Mouse (Mus musculus) neural tube, embryonic 13.5 days (tissue): ENCODE measurements around the gene Rapgef4. TPM values are rescaled to one million over a fixed set of nuclear protein-coding genes. Genes with fewer than 3 reads are reported as not detected.

Experiments used
- ATAC-seq: fragments of 200-750 bp; cut with Nextera tagmentation; 2 replicates; pipeline ENCODE4 v1.8.0; 2017; ENCODE audit warnings: low read depth, mild to moderate bottlenecking, moderate TSS enrichment, moderate library complexity
- H3K27ac ChIP-seq: fragments of 300-500 bp; sonication (generic); replicated peaks from 2 replicates; pipeline ENCODE4 v1.5.1; 2015; ENCODE audit warnings: moderate library complexity, mild to moderate bottlenecking, inconsistent platforms
- H3K27me3 ChIP-seq: fragments of 300-500 bp; sonication (generic); 2 replicates; pipeline ENCODE4 v1.6.1; 2015; ENCODE audit warnings: mild to moderate bottlenecking, inconsistent platforms
- H3K36me3 ChIP-seq: fragments of 300-500 bp; sonication (generic); 2 replicates; pipeline ENCODE4 v1.6.1; 2015; ENCODE audit warnings: mild to moderate bottlenecking, inconsistent platforms
- H3K4me1 ChIP-seq: fragments of 300-500 bp; sonication (generic); replicated peaks from 2 replicates; pipeline ENCODE4 v1.6.1; 2015; ENCODE audit warnings: inconsistent platforms
- H3K4me2 ChIP-seq: fragments of 300-500 bp; sonication (generic); 2 replicates; pipeline ENCODE4 v1.6.1; 2015; ENCODE audit warnings: inconsistent platforms, mild to moderate bottlenecking, moderate library complexity
- H3K4me3 ChIP-seq: fragments of 300-500 bp; sonication (generic); 2 replicates; pipeline ENCODE4 v1.5.1; 2015; ENCODE audit warnings: mild to moderate bottlenecking, inconsistent platforms
- H3K9ac ChIP-seq: fragments of 300-500 bp; sonication (generic); 2 replicates; pipeline ENCODE4 v1.6.1; 2015; ENCODE audit warnings: moderate library complexity, mild to moderate bottlenecking, inconsistent platforms
- H3K9me3 ChIP-seq: fragments of 300-500 bp; sonication (generic); 2 replicates; pipeline ENCODE4 v1.6.1; 2016; ENCODE audit warnings: inconsistent platforms
- WGBS: fragments of 180-500 bp; shearing (Covaris S2); methylation state at CpG from one replicate; pipeline ENCODE4 v1.1.7; 2015; 5-methylcytosine and 5-hydroxymethylcytosine counted together
- polyA plus RNA-seq: library from polyadenylated mRNA; unstranded; fragments of >200 nt; fragmentation: Nextera tagmentation; extraction: Ambion mirVana; gene quantifications from 2 replicates; pipeline ENCODE4 v1.2.1, GENCODE M21; 2015

Gene Rapgef4
- 24.7 and 24.9 TPM in 2 replicates for polyA plus RNA-seq

- Histone ChIP-seq H3K27ac (no peak within 1 kb of the TSS; the same call in none of the 2 replicates), H3K4me2 (peak within 1 kb of the TSS; percentile 95), H3K4me3 (peak within 1 kb of the TSS; percentile 63), H3K27me3 (peaks cover 28% of the 10 kb centered on the region), H3K36me3 (no peaks in the 10 kb centered on the region), H3K9ac (peak within 1 kb of the TSS; percentile 78), H3K9me3 (0 out of 2 replicates have a peak, but pooled peaks cover 2% of the 10 kb centered on the region), H3K4me1 (peaks cover 26% of the 10 kb centered on the region)
- ATAC-seq: peak; percentile 79
- 2% methylated on average over 28 of the region's 52 CpGs for WGBS
Measured at GRCm38 (mm10) chr2:71980771-71981342, at the start of gene Rapgef4. Gene Rapgef4 (plus strand): TSS chr2:71981240.

GRCm38 (mm10) chr2:71934046-71934445 lies 47.0 kb upstream of the Rapgef4 start:
- no peak overlapping the region for H3K9ac ChIP-seq

GRCm38 (mm10) chr2:71936711-71937110 lies 44.3 kb upstream of the Rapgef4 start:
- H3K4me1 ChIP-seq: no peaks in the 10 kb centered on the region
- no peak for ATAC-seq
- H3K27me3 ChIP-seq: no peaks in the 10 kb centered on the region

More at GRCm38 (mm10) chr2:71934046-71934445, 47.0 kb upstream of the Rapgef4 start:
- Histone ChIP-seq H3K27ac (no peak overlapping the region), H3K4me2 (no peak overlapping the region), H3K4me1 (no peaks in the 10 kb centered on the region), H3K36me3 (no peaks in the 10 kb centered on the region), H3K9me3 (no peaks in the 10 kb centered on the region), H3K27me3 (no peaks in the 10 kb centered on the region), H3K4me3 (no peak overlapping the region)
- ATAC-seq: no peak
- 88% methylated on average over 8 of the region's 8 CpGs for WGBS

DNA sequence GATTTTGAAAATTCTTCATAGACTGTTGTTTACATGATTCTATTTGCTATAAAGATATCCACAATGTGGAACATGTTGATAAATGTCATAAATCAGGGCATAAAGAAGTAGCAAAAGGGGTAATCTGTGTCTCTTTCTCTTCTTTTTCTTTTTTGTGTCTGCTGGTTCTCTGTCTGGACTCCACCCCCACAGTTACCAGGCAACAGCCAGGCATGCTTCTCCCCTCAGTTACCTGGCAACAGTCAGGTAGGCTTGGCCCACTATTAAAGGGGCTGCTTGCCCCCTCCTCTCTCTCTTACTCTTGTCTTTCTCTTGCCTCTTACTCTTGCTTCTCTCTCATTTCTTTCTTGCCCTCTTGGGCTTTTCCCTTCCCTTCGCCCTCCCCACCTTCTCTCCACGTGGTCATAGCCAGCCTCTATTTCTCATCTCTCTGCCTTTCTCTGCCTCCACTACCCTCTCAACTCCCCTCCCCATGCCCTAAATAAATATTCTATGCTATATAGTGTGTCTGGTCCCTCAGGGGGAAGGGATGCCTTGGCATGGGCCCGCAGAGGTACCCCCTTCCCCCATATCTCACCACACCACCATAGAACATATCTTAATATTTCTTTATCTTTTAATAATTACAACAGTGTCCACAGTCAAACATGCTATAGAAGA lies 43.3 kb upstream of the Rapgef4 start:
- H3K4me2 ChIP-seq: no peak overlapping the region
- no peak overlapping the region for H3K27ac ChIP-seq
- no peak overlapping the region for H3K9ac ChIP-seq
- no peaks in the 10 kb centered on the region for H3K27me3 ChIP-seq
- H3K36me3 ChIP-seq: no peaks in the 10 kb centered on the region
- 79% methylated on average over 3 of the region's 3 CpGs for WGBS
- no peaks in the 10 kb centered on the region for H3K4me1 ChIP-seq
- no peak overlapping the region for H3K4me3 ChIP-seq
- no peaks in the 10 kb centered on the region for H3K9me3 ChIP-seq
- ATAC-seq: no peak

More at GRCm38 (mm10) chr2:71936711-71937110, 44.3 kb upstream of the Rapgef4 start:
- H3K4me2 ChIP-seq: no peak overlapping the region
- H3K27ac ChIP-seq: no peak overlapping the region
- no peak overlapping the region for H3K4me3 ChIP-seq
- WGBS: 91% methylated on average over 1 of the region's 1 CpGs
- no peak overlapping the region for H3K9ac ChIP-seq
- H3K9me3 ChIP-seq: no peaks in the 10 kb centered on the region
- H3K36me3 ChIP-seq: no peaks in the 10 kb centered on the region

- Histone ChIP-seq H3K4me3 (no peak overlapping the region), H3K27me3 (no peaks in the 10 kb centered on the region), H3K9me3 (no peaks in the 10 kb centered on the region), H3K27ac (no peak overlapping the region), H3K9ac (no peak overlapping the region), H3K36me3 (no peaks in the 10 kb centered on the region), H3K4me2 (no peak overlapping the region), H3K4me1 (no peaks in the 10 kb centered on the region)
- WGBS: 60% methylated on average over 6 of the region's 6 CpGs
- no peak for ATAC-seq
Measured at GRCm38 (mm10) chr2:71938716-71939393, 42.2 kb upstream of the Rapgef4 start.

GRCm38 (mm10) chr2:71941005-71941720 lies 39.9 kb upstream of the Rapgef4 start:
- no peak overlapping the region for H3K4me2 ChIP-seq
- no peaks in the 10 kb centered on the region for H3K27me3 ChIP-seq
- ATAC-seq: no peak
- no peaks in the 10 kb centered on the region for H3K36me3 ChIP-seq
- no peaks in the 10 kb centered on the region for H3K9me3 ChIP-seq
- 92% methylated on average over 3 of the region's 3 CpGs for WGBS
- H3K4me3 ChIP-seq: no peak overlapping the region
- no peak overlapping the region for H3K9ac ChIP-seq
- H3K27ac ChIP-seq: no peak overlapping the region
- no peaks in the 10 kb centered on the region for H3K4me1 ChIP-seq

GRCm38 (mm10) chr2:71941721-71942087 lies 39.3 kb upstream of the Rapgef4 start:
- 88% methylated on average over 5 of the region's 5 CpGs for WGBS
- H3K27me3 ChIP-seq: no peaks in the 10 kb centered on the region
- no peak overlapping the region for H3K27ac ChIP-seq
- H3K4me3 ChIP-seq: no peak overlapping the region
- no peak overlapping the region for H3K9ac ChIP-seq
- no peaks in the 10 kb centered on the region for H3K36me3 ChIP-seq
- ATAC-seq: no peak
- H3K4me1 ChIP-seq: no peaks in the 10 kb centered on the region
- H3K9me3 ChIP-seq: no peaks in the 10 kb centered on the region
- no peak overlapping the region for H3K4me2 ChIP-seq

- no peak overlapping the region for H3K9ac ChIP-seq
- ATAC-seq: no peak
- H3K4me2 ChIP-seq: no peak overlapping the region
- WGBS: 78% methylated on average over 4 of the region's 4 CpGs
- H3K27ac ChIP-seq: no peak overlapping the region
- no peaks in the 10 kb centered on the region for H3K4me1 ChIP-seq
- H3K4me3 ChIP-seq: no peak overlapping the region
- H3K36me3 ChIP-seq: no peaks in the 10 kb centered on the region
- H3K27me3 ChIP-seq: no peaks in the 10 kb centered on the region
- H3K9me3 ChIP-seq: no peaks in the 10 kb centered on the region
Measured at GRCm38 (mm10) chr2:71951212-71951611, 29.8 kb upstream of the Rapgef4 start.

GRCm38 (mm10) chr2:71955637-71956036 lies 25.4 kb upstream of the Rapgef4 start:
- Histone ChIP-seq H3K27me3 (no peaks in the 10 kb centered on the region; the same call in 1 of the 2 replicates), H3K36me3 (no peaks in the 10 kb centered on the region), H3K27ac (no peak overlapping the region), H3K4me3 (no peak overlapping the region), H3K4me2 (no peak overlapping the region), H3K9ac (no peak overlapping the region), H3K9me3 (no peaks in the 10 kb centered on the region), H3K4me1 (no peaks in the 10 kb centered on the region)
- 32% methylated on average over 8 of the region's 8 CpGs for WGBS
- no peak for ATAC-seq

DNA sequence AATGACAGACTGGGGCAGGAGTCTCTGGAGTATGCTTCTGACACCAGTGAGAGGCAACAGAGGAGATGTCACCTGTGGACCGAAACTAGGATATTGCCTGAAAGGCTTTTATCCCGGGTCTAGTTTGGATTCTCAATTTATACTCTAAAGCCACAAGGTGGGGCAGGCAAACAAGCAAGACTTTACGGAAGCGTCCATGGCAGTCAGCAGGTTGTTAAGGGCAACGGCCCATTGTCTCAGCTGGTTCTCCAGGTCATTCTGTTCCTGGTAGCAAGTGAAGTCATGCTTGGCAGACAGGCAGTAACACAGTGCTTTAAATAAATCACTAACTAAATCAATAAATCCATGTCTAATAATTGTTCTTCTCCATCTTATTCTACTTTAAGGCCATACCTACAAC lies 24.6 kb upstream of the Rapgef4 start:
- H3K36me3 ChIP-seq: no peaks in the 10 kb centered on the region
- H3K27ac ChIP-seq: no peak overlapping the region
- 52% methylated on average over 5 of the region's 5 CpGs for WGBS
- no peaks in the 10 kb centered on the region for H3K9me3 ChIP-seq
- ATAC-seq: no peak
- H3K27me3 ChIP-seq: no peaks in the 10 kb centered on the region; the same call in 1 of the 2 replicates
- no peaks in the 10 kb centered on the region for H3K4me1 ChIP-seq
- no peak overlapping the region for H3K9ac ChIP-seq
- no peak overlapping the region for H3K4me2 ChIP-seq
- no peak overlapping the region for H3K4me3 ChIP-seq

- no peak overlapping the region for H3K9ac ChIP-seq
- no peak overlapping the region for H3K4me2 ChIP-seq
- ATAC-seq: no peak
- no peaks in the 10 kb centered on the region for H3K36me3 ChIP-seq
- no peak overlapping the region for H3K4me3 ChIP-seq
- no peaks in the 10 kb centered on the region for H3K4me1 ChIP-seq
- 88% methylated on average over 1 of the region's 1 CpGs for WGBS
- no peaks in the 10 kb centered on the region for H3K9me3 ChIP-seq
- no peaks in the 10 kb centered on the region; the same call in 1 of the 2 replicates for H3K27me3 ChIP-seq
- no peak overlapping the region for H3K27ac ChIP-seq
Measured at GRCm38 (mm10) chr2:71957951-71958350, 23.1 kb upstream of the Rapgef4 start.

DNA sequence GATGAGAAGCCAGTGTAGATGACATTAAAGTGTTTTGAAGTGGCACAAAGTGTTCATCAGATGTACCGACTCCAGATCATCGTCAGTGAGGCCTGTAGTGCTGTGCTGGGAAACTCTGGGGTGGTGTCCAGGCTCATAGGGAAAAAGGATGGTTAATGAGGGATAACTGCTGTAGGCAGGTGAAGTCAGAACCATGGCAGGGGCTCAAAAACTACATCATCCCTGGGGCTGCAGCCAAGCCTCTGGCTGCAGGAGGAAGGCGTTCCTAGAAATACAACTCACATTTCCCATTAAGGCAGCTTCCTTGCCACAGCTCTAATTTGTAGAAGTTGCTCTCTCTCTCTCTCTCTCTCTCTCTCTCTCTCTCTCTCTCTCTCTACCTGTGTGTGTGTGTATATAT lies 22.6 kb upstream of the Rapgef4 start:
- Histone ChIP-seq H3K4me3 (no peak overlapping the region), H3K27me3 (no peaks in the 10 kb centered on the region; the same call in 1 of the 2 replicates), H3K4me1 (no peaks in the 10 kb centered on the region), H3K9me3 (no peaks in the 10 kb centered on the region), H3K4me2 (no peak overlapping the region), H3K27ac (no peak overlapping the region), H3K9ac (no peak overlapping the region), H3K36me3 (no peaks in the 10 kb centered on the region)
- WGBS: 80% methylated on average over 3 of the region's 3 CpGs
- no peak for ATAC-seq
